Mouse (Mus musculus) kidney, adult 2 months (tissue): ENCODE measurements at regions not wholly inside any gene's neighbourhood (a gene's known extent, or its start where the extent isn't known, plus 50 kb on each side); places are given as distances from the start of the nearest gene placed in this dataset.

Experiments used
- CTCF ChIP-seq: fragments of 200-500 bp; conservative IDR thresholded peaks from 2 replicates; pipeline ENCODE4 v1.5.1; 2011; ENCODE audit warnings: low read depth, mild to moderate bottlenecking, control low read depth, low read length, moderate library complexity, mixed read lengths; ENCODE audit not compliant: insufficient read depth, insufficient read length
- POLR2A ChIP-seq: fragments of 200-500 bp; IDR thresholded peaks from one replicate; pipeline ENCODE4 v1.6.1; 2011; ENCODE audit warnings: low read depth, low read length, control low read depth

GRCm38 (mm10) chr19:15080638-15081037, 482.8 kb upstream of the Tle4 start:
- TF ChIP-seq CTCF (no peak), POLR2A (no peak)
